Mouse (Mus musculus): ENCODE measurements at regions not wholly inside any gene's neighbourhood (a gene's known extent, or its start where the extent isn't known, plus 50 kb on each side); places are given as distances from the start of the nearest gene placed in this dataset.

DNA sequence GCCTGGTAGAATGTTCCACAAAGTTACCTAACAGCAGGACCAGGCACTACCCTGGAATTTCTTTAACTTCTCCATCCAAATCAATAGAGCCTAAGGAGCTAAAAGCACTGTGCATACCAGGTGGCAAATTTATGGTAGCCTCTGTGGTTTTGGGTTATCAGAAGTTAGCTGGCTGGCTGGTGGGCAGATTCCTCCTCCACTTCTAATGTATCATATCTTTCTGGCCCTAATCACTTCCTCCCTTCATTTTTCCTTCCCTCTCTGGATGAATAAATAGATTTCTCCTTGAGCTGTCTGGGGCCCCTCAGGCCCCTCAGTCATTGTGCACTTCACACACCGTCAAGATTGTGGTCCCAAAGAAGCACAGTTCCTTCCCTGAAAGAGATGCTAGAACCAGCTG, 212.7 kb downstream of the Mex3b start:
- no peak for DNase-seq

DNA sequence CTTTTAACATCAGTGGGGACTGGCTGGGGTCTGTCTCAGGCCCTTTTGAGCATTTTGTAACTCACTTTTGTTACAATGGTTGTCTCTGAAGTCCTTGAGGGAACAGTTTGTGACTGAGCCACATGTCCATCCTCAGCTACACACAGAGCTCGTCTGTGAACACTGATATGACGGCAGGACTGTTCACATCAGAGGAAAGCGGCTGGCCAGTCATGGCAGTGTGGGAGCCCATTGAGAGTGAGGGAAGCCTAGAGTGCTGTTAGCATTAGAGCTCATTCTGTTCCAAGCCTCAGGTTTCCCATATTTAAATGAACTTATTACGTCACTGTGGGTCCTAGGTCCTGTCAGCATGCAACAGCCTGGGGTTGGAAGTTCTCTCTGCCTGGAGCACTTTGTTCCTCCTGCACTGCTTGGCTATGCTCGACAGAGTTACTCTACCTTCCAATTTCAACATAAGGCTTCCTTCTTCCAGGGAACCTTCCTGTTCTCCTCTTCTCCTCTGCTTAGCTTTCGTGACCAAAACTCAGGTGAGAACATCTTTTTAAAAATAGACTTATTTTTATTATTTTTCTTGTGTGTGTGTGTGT, 217.5 kb downstream of the Mex3b start:
- no peak for DNase-seq

DNA sequence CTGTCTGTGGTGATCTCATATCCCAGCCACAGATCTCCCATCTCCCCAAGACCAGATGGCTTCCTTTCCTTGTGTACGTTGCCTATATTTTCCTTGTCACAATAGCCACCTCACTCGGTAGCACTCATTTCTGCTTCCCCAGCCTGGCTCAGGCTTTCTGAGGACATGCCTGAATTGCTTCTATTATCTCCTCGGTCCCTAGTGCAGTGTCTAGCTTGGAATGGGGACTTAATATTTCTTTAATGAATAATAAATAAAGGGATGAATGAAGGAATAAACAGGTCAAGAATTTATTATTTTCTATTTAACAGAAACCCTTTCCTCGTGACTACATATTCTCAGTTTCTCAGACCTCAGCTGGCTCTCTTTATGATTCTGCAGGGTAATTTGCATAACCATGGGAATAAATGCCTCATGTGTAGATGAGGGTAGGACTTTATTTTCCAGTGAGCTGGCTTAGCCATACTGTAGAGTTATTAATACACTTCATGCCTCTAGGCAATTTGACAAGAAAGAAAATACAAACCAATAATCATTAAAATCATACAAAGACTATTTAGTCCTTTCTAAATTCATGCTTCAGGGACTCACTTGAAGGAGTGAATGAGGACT, 218.5 kb downstream of the Mex3b start:
- DNase-seq, result no peak

DNA sequence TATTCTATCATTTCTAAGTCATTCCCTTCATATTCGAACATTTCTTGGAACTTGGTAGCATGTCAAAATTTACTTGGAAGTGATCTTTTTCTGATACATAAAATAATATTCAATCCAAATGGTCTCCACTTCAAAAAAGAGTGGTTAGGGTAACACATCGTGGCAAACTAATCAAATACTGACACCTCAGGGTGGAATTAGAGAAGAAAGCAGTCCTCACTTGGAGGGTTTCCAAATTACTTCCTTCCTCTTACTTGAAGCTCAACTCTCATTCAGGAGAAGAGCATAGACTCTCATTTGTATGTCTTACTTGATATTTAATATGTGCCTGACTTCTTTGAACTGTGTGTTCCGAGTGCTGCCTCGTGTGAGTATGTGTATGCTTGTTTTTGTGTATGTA, 220.3 kb downstream of the Mex3b start:
- no peak for DNase-seq

DNA sequence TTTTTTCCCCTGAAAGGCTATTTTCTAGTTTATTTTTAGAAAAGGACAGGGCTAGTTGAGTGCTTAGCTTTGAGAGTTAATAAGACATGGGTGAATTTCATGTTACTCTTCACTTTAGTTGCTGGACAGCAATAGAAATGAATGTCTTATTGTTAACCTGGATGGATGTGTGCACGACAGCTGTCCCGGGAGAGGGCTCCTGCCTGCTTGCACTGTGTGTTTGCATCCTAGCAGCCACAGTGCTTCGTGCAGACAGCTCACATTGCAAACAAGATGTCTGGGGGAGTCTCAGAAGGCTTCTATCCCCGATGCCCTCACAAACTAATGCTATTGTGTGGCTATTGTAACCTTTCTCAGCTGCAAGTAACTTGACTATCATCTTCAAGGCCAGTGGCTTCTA, 221.0 kb downstream of the Mex3b start:
- DNase-seq, result no peak

DNA sequence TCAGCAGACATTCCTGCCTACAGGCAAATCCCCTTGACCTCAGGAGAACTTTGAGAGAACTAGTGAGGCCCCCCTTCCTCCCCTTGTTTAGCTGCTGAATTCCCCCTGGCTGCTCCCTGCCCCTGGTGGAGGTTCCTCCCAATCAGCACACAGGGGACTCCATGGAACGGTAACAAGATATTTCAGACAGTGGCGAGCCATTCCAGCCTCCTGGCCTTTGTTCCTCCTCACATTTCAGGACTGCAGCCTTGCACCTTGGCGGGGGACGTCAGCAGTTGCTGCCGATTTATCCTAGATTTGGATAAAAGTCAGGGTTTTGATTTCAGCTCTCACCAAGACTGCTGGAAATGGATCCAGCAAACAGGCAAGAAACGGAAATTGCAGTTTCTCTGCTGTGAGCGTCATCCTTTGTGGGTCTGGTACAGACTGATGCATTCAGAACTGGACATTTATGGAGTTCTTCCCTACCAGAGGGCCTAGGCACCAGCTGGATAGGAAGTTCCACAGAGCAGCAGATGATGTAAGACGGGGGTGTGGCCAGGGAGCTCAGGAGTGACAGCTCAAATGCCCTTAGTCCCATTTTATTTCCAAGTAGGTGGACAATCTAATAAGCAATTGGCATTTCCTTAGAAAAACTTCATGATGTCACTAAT, 222.3 kb downstream of the Mex3b start:
- no peak for DNase-seq

DNA sequence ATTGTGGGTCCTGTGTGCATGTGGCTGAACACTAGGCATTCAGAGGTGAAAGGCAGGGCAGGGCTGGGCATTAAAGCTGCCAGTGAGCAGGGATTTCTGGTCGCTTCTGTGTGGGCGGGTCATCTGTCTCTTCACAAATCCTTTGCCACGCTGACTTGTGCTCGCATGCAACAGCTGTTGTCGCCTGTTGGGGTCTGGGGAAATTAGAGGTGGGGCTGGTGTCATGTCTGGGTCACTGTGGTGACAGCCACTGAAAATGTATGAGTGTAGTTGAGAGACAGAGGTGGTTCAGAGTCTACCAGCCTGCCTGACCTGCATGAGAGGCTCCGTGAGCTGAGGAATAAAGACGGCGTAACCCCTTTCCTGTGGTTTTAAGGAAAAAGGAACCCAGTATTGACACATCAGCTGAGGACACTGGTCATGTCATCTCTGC, 226.8 kb downstream of the Mex3b start:
- DNase-seq, result no peak

DNA sequence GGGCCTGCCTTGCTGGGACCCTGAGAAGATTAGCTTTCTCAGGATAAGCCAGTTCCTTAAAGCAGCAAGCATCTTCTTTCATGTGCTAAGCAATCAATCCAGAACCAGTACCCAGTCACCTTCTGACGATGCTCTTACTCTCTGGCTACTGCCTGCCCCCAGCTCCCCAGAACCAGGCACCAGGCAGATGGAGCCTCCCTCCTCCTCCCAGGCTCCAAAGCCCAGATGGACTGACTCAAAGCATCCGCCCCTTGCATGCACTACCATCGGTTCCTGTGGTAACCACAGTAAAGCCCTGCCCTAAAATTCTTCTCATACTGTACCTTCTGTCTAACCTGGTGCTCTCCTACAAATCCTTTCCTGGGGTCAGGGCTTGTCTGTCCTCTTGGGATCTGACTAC, 227.8 kb downstream of the Mex3b start:
- no peak for DNase-seq

DNA sequence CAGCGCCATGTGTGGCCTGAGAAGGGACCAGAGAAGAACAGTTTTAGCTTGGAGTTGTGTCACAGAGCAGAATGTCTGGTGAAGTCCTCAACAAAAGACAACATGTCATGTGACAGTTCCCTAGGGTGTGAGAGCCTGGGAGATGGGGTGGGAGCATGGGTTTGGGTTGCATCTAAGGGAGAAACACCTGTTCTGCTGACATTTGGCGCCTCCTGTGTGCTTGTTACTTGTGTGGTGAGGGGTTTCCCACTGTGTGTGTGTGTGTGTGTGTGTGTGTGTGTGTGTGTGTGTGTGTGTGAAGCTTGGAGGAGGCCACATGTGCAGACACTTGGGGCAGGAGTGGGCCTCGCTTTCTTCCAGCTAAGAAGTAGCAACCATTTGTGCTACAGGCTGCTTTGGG, 228.5 kb downstream of the Mex3b start:
- no peak for DNase-seq

DNA sequence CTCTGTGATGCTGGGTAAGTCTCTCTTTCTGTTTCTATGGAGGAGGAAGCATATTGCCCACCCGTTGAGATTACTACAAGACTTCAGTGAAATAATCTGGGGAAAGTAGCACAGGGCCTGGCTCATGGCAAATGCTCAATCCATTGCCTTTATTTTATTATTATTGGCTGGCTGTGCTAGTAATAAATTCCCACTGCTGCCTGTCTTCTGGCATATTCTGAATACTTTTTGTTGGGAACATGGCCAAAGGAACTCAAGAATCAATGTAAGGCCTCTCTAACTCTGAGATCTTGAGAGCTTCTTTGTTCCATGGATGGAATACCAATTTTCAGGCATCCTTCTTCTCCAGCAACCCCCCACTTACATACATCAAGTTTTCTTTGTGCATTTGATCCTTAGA, 237.3 kb downstream of the Mex3b start:
- no peak for DNase-seq

DNA sequence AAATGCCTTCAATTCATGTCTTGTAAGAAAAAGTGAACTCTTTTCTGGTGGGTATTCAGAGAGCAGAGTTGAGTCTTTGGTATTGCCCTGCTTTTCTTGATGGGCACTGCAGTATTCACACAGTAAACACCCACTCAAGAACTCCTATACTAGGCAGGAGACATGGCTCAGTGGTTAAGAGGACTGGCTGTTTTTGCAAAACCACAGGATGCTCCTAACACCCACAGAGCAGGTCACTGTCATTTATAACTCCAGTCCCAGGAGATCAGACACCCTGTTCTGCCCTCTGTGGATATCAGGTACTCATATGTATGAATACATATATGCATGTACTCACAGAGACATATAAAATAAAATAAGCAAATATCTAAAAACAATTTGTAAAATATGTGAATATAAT, 238.5 kb downstream of the Mex3b start:
- no peak for DNase-seq

DNA sequence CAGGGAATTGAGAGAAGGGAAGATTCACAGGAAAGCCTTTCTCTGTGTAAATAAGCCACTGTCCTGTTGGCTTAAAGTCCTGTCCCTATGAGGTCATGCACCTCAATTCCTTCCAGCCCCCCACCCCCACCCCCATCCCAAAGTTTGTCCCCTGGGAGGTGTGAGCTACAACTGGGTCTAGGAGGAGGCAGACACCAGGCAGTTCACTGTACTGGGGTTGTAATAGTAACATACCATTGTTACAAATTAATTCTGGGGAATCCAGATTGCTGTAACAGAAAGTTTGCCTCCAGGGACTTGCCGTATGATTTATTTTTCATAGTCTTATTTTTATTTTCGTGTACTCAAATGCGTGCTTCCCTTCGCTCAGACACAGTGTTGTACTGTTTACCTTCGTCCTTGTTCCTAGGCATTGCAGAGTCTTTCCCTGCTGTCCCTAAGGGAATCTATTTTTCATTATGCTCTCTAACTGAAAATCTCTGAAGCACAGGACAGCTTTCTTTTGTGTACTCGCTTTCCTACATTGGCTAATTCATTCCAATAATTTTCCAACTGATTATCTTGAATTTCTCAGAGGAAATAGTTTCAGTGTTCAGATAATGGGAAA, 244.2 kb downstream of the Mex3b start:
- DNase-seq, result no peak

DNA sequence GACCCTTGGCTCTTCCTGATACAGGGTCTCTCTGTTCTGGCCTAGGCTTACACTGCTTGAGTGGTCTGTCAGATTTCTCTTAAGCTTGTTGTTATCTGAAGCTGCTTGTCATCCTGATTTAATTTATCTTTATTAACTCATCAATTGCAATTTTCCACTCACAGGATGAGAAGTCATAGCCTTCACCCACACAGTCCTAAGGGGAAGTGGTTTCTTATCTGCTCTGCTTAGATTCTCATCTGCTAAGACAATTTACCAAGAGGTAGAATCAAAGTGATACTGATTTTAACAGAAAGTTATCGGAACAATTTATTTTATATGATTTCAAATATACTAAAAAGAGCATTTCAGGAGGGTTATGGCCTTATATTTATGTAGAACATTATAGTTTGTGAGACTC, 249.4 kb downstream of the Mex3b start:
- DNase-seq, result no peak

DNA sequence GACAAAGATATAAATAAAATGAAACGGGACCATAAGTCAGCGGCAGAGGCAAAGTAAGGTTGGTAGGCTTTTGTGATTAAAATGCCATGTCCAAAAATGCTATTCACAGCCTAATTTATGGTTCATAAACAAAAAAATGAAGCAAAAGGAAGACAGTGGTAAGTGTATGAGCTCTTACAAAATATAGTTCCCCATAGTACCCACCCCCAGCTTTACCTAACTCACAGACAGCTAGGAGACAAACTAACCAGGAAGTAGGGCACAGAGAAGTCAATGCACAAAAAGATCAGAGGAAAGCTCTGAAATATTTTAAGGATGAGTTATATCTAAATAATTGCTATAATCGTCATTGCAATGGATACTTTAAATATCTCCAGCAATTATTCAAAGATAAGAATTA, 249.9 kb downstream of the Mex3b start:
- DNase-seq, result no peak

DNA sequence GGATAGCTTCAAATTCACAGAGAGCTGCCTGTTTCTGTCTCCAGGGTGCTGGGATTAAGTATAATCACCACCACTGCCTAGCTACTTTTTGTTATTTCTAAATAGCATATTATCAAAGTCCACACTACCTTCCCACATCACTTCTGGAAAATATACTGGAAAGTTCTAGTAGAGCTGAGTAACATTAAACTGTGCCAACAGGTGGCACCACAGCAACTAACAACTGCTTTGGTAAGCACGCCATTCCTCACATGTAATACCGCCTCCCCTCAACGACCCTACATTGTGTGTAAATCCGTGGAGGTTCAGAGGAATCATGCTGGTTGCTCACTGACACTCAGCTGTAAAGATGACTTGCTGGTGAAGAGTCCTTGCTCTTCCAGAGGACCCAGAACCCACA, 259.1 kb downstream of the Mex3b start:
- DNase-seq, result no peak

DNA sequence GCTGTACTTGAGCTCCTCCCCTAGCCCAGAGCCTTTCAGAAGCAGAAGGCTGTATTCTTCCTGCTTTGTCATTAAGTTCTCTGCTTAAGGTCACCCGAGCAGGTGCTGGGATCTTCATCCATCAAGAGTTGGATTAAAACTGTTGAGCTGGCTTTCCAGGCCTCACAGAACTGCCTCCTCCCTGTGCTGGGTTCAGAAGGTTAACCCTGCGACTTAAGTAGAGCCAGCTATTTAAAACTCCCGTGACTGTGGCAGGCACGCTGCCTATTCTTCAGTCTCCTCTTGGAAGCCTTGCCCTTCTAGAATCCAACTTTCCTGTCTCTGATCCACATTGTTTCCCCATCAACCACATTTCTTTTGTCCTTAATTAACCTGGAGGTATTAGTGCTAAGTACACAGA, 273.1 kb downstream of the Mex3b start:
- DNase-seq, result no peak

DNA sequence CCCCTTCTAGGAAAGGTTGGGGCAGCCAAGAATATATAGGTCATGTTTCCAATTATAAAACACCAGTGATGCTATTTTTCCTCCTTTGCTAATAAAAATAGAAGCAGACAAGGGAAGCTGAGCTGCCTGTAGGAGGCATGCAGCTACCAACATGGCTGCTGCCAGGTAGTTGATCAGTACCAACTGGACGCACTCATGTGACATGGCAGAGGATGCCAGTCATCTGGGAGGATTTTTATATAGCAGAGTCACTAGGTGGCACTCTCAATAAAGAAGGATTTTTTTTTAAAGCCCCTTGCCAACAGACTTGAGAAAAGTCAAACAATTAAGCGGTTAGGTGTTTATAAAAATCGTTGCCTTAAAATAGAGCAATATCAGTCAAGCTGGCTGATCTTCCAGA, 273.5 kb downstream of the Mex3b start:
- no peak for DNase-seq

DNA sequence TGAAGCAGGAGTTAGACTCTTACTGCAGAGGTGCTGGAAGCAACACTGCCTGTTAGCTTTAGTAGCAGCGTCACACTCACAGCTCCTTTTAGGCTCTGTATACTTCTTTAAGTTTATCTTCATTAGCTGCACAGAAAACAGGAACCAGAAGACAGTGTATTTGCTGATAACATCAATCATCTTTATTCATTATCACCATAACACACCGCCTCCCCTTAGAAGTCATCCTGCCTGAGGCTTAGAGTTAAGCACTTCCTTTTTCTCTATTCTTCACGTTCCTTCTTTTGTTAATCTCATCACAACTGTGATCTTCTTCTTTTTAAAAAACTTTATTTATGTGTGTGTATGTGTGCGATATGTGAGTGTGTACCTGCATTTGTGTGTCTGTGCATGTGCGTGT, 276.9 kb downstream of the Mex3b start:
- no peak for DNase-seq

DNA sequence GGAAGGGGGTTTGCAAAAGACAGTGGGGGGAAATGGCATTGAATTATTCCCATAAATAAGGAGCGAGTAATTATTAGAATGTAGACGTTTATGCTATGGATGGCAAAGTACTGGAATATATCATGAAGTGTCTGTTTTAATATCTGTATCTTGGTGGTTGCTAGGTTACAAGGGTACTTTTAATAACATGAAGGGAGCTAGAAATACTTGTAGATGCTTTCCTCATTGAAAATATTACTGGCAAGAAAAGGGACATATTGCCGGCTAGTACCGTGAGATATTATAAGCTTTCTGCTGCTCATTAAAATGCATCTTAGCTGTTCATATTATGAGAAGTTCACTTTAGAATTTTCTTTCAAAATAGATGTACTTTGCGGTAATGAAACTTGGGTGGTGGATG, 278.4 kb downstream of the Mex3b start:
- no peak for DNase-seq

DNA sequence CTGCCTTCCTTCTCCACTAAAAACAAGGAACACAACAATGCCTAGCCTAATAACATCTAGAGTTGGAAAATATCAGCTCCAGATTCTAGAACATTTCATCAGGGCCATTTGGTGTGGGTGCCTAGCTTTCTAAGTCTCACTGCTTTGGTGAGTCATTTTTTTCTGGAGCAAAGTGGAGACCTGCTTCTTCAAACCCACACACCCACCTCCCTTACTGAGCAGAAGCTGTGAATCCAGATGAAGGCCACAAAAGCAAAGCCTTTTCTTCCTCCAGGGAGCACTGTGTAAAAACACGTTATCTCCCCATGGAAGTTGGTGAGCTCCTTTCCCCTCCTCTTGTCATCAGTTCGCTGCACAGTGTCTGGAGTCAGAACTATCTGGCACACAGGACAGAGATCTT, 294.1 kb downstream of the Mex3b start:
- no peak for DNase-seq

DNA sequence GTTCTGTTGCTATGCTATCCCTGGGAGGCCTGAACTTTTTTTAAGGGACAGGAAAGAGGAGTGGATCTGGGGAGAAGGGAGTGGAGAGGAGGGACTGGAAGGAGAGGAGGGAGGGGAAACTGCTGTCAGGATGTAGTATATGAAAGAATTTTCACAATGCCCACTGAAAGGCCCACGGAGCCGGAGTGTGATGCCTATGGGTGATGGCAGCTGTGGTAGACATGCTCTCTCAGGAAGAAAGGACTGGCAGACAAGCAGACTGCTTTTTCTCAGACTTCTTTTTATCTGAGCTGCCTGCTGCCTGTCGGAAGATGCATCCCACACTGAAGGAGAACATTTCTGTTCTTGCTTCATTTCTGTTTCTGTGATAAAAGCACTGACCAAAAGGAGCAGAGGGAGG, 295.7 kb downstream of the Mex3b start:
- no peak for DNase-seq

DNA sequence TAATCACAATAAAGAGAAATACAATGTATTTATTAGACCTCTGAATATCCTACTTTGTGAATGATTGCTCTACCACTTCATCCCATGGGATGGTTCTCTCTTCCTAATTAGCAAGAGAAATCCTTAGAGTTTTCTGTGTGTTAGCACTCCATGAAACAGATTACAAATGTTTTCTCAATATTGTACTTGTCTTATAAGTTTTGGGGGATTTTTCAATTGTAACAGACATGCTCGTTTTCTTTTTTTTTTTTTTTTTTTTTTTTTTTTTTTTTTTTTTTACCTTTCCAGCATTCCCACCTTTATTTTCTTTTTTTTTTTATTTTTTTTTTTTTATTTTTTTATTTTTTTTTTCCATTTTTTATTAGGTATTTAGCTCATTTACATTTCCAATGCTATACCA, 312.3 kb downstream of the Mex3b start:
- no peak for DNase-seq

DNA sequence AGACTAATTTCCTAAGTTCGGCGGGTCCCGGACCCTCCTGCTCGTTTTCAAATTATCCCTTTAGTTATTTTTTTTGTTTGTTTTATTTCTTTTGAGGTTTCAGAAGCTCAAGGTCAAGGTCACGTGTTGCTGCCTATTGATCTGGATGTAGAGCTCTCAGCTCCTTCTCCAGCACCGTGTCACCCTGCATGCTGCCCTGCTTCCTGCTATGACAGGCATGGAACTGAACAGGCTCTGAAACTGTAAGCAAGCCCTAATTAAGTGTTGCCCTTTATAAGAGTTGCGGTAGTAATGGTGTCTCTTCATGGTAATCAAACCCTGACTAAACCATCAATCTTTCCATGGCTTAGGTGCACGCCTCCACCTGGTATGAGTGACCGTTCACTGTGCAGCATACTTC, 319.2 kb downstream of the Mex3b start:
- no peak for DNase-seq

DNA sequence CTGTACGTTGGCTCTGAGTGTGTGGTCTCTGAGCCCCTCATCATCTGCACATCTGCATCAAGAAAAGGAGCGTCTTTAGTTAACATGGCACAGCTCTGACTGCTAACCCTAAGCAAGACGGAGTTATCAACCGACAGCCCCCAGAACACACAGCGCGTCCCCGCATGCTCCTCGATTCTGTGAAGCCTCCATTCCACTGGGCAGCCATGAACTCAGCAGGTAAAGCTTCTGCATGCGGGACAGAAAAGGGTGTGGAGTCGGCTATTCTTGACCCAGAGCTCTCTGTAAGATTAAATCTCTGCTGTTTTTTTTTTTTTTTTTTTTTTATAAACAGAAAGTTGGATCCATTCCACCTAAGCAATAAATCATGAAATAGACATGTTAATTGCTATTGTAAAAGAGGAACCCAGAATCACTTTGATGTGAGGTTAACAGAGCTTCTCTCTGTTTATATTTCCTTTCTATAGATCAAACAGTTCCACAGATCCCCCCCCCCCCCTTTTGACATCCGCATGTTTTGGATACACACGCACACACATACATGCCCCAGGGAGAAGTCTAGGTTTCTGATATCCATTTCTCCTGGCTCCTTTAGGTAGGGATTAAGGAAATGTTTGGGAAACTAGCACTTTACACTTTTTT, 328.9 kb downstream of the Mex3b start:
- DNase-seq, result no peak

All from cerebellum, adult 11 months (tissue).